Mouse (Mus musculus) cerebellum, adult 11 months (tissue): ENCODE measurements at regions not wholly inside any gene's neighbourhood (a gene's known extent, or its start where the extent isn't known, plus 50 kb on each side); places are given as distances from the start of the nearest gene placed in this dataset.

Experiments
- DNase-seq: peaks from one replicate; pipeline ENCODE4 v3.0.0; 2022

DNA sequence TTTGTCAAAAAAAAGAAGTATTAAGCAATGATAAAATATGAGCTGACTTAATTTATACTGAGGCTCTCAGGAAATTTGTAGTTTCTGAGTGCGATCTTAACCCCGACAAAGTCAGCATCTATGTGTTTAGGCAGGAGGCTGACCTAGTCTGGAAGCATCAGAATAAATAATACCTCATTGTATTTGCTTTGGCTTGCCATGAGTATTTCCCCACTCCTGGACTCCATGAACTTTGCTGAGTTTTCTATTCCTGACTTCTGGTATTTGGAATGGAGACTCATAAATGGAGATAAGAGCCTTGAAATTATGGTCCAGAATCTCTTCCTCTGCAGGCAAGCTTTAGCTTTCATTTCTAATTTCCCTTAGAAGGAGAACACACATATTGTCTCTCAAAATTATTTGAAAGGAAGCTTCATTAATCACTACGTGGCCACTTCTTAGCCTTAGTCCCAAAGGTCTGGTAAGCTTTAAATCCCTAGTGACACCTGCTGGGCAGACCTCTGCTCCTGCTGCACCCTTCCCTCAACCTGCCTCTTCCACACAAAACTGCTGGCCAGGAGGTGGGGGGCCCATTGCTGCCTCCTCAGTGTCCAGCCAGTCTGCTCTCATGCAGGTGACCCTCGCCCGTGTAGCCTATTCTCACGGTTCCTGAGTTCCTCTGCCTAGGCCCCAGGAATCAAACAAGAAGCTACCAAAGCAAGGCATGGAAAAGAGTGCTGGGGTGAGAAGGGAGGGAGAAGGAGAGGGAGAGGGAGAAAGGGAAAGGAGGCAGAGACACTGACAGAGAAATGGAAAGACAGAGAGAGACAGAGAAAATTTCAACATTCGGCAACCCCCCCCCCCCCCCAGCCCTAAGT lies 173.6 kb upstream of the Klf12 start:
- DNase-seq, result no peak

DNA sequence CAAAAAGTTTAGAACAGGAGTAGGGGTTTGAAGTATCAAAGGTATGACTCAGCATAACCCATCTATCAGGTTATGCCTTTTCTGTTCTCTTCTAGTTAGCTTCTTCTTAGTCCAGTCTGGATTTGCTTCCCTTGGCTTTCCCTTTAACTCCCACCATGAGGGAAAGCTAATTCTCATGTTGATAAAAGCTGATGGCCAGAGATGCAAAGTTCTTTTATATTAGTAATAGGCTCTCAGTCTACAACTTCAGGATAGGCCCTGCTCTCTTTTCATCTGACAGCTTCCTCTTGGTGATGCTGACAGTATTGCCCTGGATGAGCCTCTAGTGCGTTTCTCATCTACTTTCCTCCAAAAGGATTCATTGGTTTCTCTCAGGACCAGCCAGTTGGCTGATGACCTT lies 161.7 kb upstream of the Klf12 start:
- no peak for DNase-seq

DNA sequence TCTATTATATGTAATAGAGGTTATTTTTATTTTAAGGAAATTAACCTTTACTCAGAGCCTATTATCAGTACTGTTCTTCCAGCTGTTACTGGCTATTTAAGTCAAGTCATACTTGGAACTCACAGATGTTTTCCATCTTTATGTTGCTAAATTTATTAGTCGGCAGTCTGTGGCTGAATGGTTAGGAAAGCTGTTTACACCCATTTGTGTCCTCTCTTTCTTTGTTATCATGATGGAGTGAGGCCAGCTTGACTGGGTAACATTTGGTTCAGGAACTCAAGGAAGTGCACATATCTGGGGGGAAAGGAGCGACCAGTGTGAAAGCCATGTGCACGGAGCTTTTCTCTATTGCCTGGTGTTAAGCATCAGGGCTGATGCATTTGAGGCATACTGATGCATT lies 160.4 kb upstream of the Klf12 start:
- no peak for DNase-seq

DNA sequence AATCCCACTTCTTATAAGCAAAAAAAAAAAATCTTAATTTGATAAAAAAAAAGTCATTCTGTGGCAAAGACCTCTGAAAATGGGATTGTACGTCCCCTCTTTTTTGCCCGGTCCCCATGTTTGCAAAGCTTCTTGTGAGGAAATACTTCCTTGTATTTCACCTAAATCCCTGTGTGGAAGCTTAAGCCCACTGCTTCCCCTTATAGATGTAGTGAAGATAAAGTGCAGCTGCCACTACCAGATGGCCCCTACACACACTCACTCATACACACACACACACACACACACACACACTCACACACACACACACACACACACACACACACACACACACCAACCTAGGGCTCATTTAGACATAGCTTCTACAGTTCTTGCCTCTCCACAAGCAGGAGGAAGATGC lies 159.6 kb upstream of the Klf12 start:
- no peak for DNase-seq

DNA sequence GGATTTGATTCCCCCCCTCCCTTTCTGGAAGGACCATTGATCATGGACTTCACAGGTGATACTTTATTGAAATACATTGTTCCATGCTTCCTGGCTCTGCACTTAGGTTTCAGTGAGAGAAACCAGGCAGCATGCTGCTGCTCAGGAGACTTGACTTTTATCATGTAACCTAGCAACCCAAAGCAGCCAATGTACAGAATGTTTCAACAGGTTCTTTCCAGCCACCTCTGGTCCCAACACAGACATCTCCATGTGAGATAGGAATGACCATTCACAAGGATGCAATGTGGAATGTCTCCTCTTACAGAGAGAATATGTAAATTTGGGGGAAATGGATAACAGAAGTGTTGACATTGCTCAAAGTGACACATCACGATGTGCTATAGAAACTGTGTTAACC lies 153.1 kb upstream of the Klf12 start:
- DNase-seq, result no peak

DNA sequence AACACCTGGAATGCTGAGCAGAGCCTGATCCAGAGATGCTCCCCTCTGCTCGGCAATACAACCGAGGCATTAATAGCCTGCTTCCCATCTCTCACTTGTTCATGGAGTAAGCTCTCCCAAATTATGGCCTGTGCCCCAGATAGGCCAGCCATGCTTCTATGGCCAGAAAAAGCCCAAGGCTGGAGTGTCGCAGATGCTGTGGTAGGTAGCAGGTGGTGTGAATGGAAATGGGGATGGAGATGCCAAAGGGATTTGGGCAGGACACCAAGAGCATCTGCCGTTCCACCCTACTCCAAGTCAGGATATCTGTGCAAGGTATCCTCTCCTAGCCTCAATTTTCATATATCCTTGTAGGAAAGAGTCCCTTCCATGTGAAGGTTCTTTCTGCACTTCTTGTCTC lies 145.2 kb upstream of the Klf12 start:
- peak; percentile 3 for DNase-seq

DNA sequence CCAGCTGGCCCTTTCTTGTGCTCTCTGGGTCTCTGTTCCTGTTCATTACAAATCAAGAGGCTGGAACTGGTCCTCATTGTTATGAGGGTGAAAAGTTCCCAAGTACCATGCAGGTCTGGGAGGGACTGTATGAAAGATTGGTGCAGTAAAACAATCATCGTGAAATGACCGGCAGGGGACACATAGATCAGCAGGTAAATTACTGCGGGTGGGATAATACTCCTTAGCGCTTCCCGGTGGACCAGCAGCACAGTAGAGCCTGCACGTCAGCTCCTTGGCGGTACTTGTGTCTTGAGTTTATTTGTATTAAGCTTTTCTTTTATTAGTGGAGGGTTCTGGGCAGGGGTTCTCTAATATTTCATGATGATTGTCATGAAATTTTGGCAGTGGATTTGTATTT lies 141.9 kb upstream of the Klf12 start:
- DNase-seq, result no peak

DNA sequence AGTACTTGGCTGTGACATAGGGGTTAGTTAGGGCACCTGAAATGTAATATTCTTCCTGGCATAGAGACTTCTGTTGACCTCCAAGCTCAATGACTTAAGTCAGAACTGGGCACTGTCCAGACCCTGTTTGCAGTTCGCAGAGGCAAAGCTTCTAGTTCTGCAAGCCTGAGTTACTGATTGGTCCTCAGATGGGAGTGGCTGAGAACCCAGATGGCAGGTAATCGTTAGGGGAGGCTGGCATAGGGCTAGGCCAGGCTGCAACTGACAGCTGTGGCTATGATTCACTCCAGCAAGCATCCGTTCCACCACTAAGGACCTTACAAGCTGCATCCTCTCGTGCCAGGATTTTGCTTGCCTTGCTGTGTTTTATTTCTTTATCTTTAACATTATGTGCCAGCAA lies 139.3 kb upstream of the Klf12 start:
- DNase-seq, result no peak

DNA sequence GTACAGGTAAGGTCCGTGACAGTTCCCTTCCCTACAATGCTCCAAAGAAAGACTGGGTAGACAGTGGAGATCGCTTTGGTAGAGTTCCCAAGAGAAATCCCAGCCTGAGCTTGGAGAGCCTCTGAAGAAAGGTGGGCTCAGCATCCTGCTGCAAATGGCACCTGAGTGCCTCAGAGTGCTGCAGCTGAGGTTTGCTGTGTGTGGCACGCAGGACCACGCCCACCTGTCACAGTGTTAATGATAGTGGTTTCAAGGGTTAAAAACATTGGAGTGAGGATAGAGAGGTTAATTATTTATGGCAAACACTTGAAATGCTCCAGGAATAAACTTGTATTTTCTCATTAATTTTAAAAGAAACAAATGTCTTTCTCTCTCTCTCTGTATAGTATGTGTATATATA lies 137.2 kb upstream of the Klf12 start:
- DNase-seq, result no peak

DNA sequence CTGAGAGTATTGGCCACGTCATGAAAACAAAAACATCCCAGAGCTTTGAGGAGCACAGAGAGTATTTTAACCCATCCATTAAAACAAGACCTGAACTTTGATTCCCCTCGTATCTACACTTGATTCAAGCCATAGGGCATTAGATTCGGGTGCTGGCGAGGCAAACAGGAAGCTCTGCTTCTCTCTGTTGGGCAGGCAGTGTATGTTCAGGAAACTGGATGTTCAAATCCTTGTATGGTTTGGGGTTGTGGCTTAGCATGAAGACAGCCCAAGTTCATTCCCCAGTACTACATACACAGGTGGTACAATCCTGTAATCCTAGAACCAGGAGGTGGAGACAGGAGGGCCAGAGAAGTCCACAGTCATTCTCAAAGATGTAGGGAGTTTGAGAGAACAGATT lies 130.6 kb upstream of the Klf12 start:
- DNase-seq, result no peak

DNA sequence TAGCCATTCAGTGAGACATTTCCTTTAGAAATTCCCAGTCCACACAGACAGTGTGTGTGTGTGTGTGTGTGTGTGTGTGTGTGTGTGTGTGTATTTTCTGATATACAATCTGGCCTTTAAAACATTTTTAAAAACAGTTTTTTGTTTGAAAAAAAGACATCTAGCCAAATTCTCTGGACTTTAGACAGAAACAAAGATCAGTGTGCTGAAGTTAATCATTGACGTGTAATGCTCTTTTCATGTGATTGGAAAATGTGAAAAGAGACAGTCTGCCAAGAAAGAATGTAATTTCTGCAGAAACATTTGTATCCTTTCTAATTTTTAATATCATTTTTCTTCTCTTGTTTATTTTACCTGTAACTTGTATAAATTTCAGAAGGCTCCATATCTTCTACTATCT lies 127.7 kb upstream of the Klf12 start:
- DNase-seq, result no peak

DNA sequence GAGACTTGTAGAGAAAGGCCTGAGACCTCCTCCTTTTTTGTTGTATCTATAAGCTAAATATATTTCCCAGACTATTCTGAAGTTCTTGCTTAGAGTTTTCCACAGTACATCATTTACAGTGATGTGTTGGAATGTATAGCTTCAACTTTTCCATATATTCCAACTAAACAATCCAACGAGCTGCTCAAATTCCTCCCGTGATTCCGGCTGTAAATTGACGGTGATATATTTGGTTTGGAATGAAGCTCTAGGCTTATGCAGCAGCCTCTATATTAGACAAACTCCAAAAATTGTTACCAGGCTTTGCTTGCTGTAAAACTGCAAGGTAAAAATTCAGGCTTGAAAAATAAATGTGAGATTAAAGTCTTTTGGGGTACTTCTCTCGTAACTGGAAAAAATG lies 112.7 kb upstream of the Klf12 start:
- DNase-seq, result no peak

DNA sequence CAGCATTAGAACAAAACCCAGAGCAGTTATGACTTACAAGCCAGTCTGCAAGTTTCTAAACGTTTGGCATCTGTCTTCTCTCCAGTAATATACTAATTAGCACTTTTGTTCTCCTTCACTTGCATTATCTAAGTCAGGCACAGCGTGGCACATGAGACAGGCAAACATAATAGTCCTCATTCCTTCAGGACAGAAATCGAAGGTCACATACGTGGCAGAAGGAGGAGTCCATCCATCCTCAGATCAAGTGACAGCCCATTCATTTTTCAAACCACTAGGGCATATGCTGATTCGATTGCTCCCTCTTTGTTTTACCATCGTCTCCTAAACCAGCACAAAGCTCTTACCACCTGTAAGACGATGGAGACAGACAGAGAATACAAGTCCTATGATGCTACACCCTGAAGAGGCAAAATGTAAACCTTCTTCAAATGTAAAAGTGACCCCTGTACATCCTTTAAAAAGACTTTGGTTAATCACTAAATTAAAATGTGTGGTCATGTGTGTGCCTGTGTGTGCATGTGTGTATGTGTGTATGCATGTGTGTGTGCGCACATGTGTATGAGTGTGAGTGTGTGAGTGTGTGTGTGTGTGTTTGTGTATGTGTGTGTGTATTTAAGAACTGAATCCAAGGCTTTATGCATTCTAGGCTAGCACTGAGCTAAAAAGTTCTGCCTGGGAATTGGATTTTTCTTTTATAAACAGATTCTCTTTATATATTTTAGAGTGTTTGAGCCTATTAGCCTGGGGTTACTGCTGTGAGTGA lies 90.9 kb upstream of the Klf12 start:
- DNase-seq, result no peak

DNA sequence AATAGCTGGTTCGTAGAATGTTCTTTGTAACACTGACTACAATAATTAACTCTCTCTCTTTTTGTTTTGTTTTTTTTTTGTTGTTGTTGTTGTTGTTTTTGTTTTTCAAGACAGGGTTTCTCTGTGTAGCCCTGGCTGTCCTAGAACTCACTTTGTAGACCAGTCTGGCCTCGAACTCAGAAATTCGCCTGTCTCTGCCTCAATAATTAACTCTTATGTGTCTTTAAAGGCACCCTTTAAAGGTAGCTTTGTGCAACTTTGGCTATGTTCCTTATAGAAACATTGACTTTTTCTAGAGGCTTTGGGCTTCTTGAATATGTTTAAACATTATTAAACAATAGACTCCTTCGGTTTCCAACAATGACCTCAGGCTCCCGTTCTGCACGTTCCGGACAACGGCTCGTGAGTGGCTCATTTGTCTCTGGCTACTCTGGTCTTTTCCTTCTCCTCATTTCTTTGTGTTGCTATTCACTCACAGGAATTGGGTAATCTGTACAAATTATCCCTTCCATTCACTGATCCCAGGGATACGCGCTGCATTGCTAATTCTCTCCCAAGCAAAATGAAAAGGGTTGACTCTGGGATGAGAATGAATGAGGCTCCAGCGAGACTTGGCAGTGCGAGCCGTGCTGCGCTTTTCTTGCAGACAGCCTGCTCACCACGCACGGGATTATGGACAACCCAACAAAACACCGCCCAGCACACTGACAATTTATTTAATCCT lies 90.2 kb upstream of the Klf12 start:
- no peak for DNase-seq

DNA sequence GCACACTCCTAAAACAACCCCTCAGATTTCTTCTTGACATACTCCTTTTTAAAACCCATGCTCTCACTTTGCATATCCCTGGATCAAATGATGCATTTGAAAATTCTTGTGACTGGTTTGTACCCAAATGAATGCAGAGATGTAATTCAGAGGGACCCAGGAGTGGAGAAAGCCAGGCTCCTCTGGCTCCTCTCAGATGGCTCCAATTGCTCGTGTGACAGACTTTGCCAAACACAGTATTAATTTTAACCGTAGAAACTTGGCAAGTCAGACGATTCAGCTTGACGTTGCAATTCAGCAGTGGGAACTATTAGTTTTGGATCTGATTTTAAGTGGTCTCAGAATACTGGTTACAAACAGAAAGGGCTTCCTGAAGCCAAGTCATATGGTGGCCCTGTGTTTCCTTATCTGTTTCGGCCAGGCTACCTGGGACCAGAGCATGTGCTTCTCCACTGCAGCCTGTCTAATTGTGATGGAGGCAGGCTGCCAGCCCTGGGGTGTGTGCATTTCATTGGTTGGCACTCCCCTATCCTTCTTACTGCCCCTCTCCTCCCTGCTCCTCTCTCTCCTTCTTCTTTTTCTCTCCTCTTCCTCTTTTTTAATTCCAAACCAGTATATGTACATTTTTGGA lies 81.9 kb upstream of the Klf12 start:
- no peak for DNase-seq

DNA sequence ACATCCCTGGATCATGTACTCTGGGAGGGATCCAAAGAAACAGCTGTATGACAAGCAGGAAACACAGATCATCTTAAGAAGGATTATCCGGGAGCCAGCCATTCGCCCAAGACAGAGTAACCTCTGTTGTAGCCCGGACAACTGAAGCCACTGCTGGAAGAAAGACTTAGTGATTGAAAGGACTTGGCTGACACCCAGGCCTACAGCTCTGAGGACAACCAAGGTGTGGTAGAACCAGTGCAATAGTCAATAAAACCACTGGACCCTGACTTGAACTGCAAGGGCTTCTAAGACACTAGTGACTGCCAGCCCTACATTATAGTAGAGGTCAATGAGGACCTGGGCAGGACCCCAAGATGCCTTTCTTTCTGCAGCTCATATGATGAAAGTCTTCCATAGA lies 78.3 kb upstream of the Klf12 start:
- DNase-seq, result no peak

DNA sequence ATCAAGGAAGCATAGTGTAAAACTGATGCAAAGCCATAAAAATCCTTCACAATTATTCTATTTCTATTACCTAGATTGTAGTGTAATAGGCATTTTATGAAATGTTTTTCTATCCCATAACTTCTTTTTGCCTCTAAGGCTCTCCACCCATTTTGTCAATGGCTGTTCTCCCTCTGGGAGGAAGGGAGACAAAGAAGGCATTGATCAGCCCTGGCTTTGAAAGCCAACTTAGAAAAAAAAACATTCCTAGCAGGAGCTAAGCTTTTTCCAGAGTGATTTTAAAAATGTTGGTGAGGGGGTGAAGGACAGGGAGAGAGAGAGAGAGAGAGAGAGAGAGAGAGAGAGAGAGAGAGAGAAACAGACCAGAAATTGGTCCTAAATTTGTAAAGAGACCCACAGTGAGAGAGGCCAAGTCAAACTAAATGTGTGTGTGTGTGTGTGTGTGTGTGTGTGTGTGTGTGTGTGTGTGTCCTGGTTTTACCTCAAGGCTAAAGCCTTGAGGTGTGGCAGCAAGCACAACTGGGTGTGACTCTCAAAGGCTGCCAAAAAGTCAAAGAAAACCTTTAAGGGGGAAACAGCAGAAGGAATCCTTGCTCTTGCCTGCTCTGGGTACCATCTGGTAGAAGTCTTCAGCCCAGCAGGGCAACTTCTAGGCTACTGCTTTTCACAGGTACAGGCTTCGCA lies 77.0 kb upstream of the Klf12 start:
- no peak for DNase-seq

DNA sequence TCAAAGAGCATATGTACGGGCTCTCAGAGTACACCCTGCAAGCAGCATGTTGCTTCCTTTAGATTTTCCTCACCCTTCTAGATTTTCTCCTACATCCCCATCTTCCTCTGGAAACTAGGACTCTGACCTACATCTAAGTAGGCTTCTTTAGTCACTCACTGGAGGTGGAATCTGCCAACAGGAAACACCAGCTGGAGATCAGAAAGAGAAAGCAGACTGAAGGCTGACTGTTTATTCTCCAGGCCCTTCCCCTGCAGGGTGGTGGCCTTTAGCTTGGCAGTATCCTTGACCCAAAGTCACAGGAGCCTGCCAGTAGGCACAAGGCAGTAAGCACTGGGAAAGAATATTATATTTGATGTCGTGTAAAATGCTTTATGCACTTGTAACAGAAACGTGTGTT lies 75.4 kb upstream of the Klf12 start:
- DNase-seq, result no peak

DNA sequence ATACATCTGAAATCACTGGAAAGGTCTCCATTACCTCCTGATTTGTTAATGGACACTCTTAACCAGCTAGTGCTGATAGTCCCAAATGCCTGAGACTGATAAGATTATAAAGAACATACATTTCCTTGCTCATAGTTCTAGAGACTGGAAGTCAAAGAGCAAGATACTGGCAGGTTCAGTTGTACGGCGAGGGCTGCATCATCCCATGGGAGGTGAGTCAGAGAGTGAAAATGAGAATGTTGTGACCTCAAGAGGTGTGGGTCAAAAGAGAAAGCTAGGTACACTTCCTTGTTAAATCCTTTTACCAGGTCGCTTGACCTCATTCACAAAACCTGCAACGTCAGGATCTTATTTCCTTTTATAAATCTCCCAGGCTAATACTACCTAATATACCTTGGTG lies 72.7 kb upstream of the Klf12 start:
- DNase-seq, result no peak

DNA sequence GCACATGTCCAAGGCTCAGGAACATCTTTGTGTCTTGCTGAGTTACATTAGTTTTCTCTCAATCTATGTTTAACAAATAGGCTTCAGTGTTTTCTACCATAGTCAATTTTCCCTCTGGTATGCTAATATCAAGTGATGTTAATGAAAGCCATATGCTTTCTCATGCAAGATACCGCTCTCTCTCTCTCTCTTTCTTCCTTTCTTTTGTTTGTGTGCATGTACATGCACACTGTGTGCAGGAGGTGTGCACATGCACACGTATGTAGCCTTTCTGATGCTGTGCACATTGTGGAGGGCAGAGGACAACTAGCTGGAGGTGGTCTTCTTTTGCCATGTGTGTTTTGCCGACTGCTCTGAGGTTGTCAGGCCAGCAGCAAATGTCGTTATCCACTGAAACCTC lies 69.0 kb upstream of the Klf12 start:
- DNase-seq, result no peak

DNA sequence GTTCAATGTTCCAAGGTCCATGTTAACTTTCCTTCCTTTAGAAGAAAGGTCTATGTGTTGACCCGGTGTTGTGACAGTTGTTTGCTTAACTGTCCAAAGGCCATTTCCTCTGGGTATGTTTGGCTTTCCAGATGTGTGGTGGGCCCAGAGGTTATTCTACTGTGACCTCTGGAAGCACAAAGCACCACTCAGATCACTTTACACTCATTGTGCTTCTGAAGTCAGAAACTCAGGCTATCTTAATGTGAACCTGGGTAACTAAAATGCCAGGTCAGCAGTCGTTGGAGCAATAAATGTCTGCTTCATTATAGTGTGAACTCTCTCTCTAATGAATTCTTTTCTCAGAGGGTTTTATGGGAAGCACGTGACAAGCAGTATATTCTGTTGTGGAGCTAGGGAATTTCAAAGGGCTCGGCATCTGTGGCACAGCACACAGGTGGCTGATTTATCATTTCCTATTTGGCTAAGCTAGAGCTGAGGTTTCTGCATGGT lies 68.5 kb upstream of the Klf12 start:
- no peak for DNase-seq

DNA sequence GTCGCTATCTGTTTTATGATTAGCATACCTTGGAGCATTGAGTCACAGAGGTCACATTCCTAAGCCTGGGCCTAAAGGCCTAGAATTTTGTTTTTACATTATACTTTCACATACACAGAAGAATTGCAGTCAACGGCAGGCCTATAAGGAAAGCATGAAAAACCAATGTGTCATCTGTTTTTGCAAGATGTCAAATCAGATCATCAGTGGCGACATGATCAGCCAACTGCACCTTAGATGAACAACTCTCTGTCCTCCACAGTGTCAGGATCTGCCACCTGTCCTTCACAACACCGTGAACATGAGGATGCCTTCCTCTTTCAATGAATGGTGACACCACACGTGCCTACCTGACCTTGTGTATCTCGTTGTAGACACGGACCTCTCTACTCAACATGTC lies 66.5 kb upstream of the Klf12 start:
- DNase-seq, result no peak
